Mouse (Mus musculus) brain, embryonic 18.5 days (tissue): ENCODE measurements around the gene Slc38a8.

Experiments used
- DNase-seq: peaks from one replicate; pipeline ENCODE4 v3.0.0-alpha.2; 2012; ENCODE audit warnings: low read depth, low spot score

Slc38a8 gene

DNA sequence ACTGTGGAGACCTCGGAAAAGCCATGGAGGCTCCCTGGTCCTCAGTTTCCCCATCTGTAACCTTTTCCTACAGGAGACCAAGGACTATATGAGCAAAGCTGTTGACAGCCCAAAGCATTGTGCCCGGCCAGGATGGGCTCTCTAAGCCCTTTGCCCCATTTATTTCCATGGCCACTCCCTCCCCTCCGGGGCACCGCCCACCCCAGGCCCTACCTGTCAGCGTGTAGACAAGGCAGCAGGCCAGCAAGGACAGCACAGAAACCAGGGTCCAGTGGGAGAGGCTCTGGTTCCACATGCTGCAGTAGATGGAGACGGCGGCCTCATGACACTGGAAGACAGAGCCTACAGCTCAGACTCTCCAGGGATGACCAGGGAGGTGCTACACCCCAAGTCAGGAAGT is 14.4 kb downstream of the Slc38a8 start:
- DNase-seq: no peak

DNA sequence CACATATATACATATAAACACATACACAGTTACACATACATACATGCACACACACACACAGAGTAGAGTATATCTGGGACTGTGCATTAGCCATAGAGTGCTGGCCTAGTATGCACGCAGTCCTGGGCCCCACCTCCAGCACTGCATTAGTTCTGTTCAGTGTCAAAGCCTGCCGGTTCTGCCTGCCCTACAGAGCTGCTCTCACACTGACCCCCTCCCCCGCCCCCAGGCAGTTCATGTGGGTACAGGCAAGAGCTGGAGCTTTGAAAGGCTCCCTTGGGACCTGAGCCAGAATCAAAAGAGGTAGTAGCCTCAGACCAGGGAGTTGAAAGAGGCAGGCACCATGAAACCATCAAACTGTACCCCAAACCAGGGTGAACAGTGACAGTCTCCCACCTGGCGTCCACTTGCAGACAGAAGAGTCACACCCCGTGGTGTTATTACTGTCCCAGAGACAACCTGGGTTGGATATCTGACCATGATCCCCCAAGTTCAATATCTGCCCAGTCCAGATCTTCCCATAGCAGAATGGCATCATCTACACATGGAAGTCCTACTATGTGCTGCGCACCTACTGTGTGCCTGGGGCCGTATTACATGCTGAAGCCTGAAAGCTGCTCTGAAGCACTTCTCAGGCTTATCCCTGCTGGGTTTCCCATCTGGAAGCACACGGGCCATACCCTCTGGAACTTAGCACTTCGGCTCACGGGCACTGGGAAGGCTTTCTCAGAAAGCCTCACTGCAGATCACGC is 17.2 kb downstream of the Slc38a8 start:
- DNase-seq: no peak

GRCm38 (mm10) chr8:119478684-119479083 is 22.8 kb downstream of the Slc38a8 start:
- DNase-seq: no peak

GRCm38 (mm10) chr8:119468091-119468490 is 33.4 kb downstream of the Slc38a8 start:
- no peak for DNase-seq

GRCm38 (mm10) chr8:119466794-119467193 is 34.7 kb downstream of the Slc38a8 start:
- no peak for DNase-seq

GRCm38 (mm10) chr8:119466105-119466504 is 35.4 kb downstream of the Slc38a8 start:
- peak; percentile 40 for DNase-seq

- DNase-seq: no peak
Measured at GRCm38 (mm10) chr8:119463709-119464108, 37.8 kb downstream of the Slc38a8 start.

- DNase-seq: no peak
Measured at GRCm38 (mm10) chr8:119461356-119461755, 40.1 kb downstream of the Slc38a8 start.

GRCm38 (mm10) chr8:119459724-119460123 is 41.8 kb downstream of the Slc38a8 start:
- no peak for DNase-seq

DNA sequence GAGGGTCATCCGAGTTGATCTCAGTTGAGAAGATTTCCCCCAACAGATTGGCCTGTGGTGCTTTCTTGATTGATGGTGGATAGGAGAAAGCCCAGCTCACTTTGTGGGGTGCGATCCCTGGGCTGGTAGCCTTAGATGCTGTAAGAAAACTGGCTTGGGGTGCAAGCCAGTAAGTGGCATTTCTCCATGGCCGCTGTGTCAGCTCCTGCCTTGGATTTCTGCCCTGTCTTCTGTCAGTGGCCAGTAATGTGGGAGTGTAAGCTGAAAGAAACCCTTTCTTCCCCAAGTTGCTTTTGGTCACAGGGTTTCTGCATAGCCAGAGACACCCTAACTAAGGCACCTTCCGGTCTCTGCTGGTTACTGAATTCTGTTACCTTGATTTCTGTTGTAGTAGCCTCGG is 45.5 kb downstream of the Slc38a8 start:
- no peak for DNase-seq

- no peak for DNase-seq
Measured at GRCm38 (mm10) chr8:119452919-119453318, 48.6 kb downstream of the Slc38a8 start.

DNA sequence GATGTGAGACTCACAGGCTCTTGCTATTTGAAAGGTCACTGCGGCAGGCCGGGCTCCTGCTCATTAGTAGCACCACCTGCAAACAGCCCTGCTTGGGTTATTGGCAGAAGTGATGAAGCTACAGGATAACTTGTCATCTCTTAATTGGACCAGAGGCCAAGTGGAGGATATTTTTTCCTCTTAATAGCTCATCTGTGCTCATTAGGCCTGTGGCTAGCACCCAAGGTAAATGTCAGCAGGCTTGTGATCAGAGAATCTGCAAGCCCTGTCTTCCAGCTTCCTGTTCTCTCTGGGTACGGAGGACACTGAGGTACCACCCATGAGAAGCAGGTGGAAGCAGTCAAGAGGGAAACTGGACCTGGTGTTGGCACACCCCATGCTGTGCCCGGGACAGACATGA is 50.4 kb downstream of the Slc38a8 start:
- no peak for DNase-seq

DNA sequence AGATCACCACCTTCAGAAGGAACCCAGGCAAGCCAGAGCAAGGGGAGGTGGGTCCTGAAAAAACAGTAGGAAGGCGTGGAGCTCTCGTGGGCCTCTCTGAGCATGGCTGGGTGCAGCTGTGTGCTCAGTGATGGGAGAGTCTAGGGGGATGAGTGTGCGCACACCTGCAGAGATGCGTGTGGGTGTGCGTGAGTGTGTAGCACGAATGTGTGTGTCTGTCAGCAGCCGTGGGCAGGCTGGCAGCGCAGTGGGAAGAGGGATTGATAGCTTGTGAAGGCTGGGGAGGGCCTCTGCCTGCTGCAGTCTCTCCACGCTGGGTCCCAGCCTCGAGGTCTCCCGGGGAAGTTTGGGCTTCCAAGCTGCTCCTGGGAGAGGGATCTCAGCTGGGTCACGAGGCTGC is 51.9 kb downstream of the Slc38a8 start:
- no peak for DNase-seq

DNA sequence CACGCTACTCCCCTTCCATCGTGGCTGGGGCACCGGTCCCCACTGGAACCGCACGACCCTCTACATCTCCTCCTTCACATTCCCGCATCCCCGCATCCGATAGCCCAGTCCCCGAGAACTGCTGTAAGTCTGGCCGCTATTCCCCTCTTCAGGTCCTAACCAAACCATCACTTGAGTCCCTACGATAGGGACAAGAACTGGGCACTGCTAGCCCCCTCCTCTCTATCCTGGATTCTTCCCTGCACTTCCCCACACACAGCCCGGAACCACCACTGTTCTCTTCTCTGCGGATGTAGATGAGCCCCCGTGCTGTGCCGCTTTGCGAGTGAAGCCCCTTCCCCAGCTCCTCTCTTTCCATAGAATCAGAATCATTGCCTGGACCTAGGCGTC is 53.7 kb downstream of the Slc38a8 start:
- no peak for DNase-seq

- DNase-seq: no peak
Measured at GRCm38 (mm10) chr8:119446990-119447780, 54.3 kb downstream of the Slc38a8 start.

DNA sequence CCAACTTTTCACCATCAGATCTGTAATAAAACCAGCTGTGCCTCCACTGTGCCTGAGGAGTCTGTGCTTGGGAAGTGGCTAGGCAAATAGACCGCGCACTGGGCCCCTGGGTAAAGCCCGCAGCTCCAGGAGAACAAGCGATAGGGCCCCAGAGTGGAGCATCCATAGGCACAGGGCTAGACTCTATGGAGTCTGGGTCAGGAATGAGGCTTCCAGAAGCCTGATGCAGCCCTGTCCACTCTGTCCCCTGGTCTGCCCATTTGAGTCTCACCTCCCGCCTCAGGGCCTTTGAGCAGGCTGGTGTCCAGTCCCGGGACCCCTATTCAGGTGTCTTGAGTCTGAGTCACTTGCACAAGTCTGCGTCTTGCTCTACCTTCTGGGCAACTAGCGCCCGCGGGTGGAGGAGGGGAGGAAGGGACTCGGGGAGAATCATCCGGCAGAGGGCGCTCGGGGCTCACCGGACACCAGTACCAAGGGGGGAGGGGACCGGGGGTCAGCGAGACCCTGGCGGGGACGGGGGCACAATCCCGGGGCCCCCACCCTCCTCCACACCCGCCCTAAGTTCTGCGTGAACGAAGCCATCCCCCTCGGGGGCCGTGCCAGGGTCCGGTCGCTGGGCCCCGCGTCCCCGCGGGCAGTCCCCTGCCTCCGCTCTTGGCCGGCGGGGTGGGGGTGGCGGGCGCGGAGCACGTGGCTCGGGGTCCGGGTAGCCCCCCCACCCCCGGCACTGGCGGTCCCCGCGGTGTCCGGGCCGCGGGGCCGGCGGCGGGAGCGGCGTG is 55.1 kb downstream of the Slc38a8 start, which contains the start of gene Necab2:
Gene Necab2 (plus strand): TSS at position 509 of the 779 bp plus-strand sequence.
- peak; percentile 51 for DNase-seq

- no peak for DNase-seq
Measured at GRCm38 (mm10) chr8:119442970-119443369, 58.5 kb downstream of the Slc38a8 start.

- DNase-seq: no peak
Measured at GRCm38 (mm10) chr8:119442013-119442412, 59.5 kb downstream of the Slc38a8 start.

DNA sequence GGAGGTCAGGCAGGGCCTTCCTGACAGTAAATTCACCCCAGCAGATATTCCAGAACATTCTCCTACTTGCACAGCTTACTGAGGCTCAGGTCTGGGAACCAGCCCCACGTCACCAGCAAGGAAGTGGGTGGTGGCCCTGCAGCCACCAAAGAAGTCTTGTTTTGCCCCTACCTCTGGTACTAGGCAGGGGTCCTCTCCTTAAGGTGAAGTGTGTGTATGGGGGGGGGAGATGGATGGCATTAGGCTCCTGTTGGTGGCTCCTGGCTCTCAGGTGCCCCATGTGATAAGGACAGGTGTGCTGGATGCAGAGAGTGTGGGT is 60.6 kb downstream of the Slc38a8 start:
- DNase-seq: no peak

- no peak for DNase-seq
Measured at GRCm38 (mm10) chr8:119440250-119440951, 61.1 kb downstream of the Slc38a8 start.

DNA sequence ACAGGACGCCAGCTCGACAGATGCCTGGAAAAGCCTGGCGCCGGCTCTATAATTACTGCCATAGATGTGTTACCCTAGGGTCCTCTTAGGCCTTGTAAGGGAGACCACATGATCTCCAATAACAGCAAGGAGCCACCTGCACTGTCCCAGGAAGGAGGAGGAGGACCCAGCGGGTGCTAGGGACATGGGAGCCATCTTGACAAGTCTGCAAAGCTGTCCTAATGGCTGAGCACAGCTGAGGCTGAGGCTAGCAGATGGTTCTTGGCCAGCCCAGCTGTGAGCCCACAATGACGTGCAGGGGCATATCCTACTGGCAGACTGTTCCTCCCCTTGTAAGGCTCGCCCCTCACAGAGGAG is 61.6 kb downstream of the Slc38a8 start:
- no peak for DNase-seq

DNA sequence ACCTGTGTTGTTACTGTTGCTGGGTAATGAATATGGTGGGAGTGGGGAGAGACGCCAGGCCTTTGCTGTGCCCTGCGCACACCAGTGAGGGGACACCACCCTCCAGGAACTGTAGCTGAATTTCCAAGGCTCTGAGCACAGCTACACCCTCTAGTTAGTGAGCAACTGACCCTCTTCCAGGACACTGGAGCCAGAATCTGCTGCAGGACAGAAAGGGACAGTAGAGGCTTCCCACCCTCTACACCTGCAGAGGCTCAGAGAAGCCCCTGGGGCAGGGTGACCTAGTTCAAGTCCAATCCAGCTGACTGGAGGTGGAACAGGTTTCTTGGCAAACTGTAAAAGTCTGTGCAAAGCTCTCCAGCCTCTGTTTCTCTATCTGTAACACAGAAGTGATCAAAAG is 62.1 kb downstream of the Slc38a8 start:
- no peak for DNase-seq
